Mouse (Mus musculus) G1E (cell line): ENCODE measurements around the gene Serinc2. TPM values are rescaled to one million over a fixed set of nuclear protein-coding genes. Genes with fewer than 3 reads are reported as not detected.
A peak's percentile ranks its signal among the peaks of the same experiment; 100 is the strongest.
"Not testable (repeated sequence)": the region's sequence is repeated elsewhere in the genome, so short reads cannot be mapped to it uniquely, and the experiment has no call there.

Experiments used
- ATAC-seq: 2 replicates; pipeline ENCODE4 v1.8.0; 2016; ENCODE audit warnings: mild to moderate bottlenecking; ENCODE audit not compliant: insufficient number of reproducible peaks, poor library complexity, low FRiP score, severe bottlenecking; ENCODE audit errors: extremely low read depth
- DNase-seq: peaks from one replicate; pipeline ENCODE4 v3.0.0; 2012; ENCODE audit warnings: low spot score
- H3K27me3 ChIP-seq: 2 replicates; pipeline ENCODE4 v1.6.1; 2012; ENCODE audit warnings: mild to moderate bottlenecking, low read length, inconsistent platforms; ENCODE audit not compliant: insufficient read depth
- H3K36me3 ChIP-seq: replicated peaks from 2 replicates; pipeline ENCODE3; 2012; ENCODE audit warnings: mild to moderate bottlenecking, inconsistent platforms
- H3K4me1 ChIP-seq: 2 replicates; pipeline ENCODE4 v1.6.1; 2012; ENCODE audit warnings: low read depth, low read length, inconsistent platforms, mixed read lengths; ENCODE audit not compliant: insufficient read depth
- H3K4me3 ChIP-seq: 2 replicates; pipeline ENCODE4 v1.5.1; 2012; ENCODE audit warnings: low read depth, mild to moderate bottlenecking, inconsistent platforms, low read length, moderate library complexity, mixed read lengths
- H3K9me3 ChIP-seq: replicated peaks from 2 replicates; pipeline ENCODE4 v1.6.1; 2012; ENCODE audit warnings: inconsistent platforms
- CTCF ChIP-seq: IDR thresholded peaks from 2 replicates; pipeline ENCODE4 v1.5.1; 2012; ENCODE audit warnings: low read depth, low read length, inconsistent platforms, mixed read lengths
- GATA1 ChIP-seq: IDR thresholded peaks from 2 replicates; pipeline ENCODE4 v1.6.1; 2012; ENCODE audit warnings: borderline replicate concordance, low read length, inconsistent platforms, mixed read lengths
- GATA2 ChIP-seq: IDR thresholded peaks from 2 replicates; pipeline ENCODE4 v1.6.1; 2012; ENCODE audit warnings: low read depth, low read length, inconsistent platforms, borderline replicate concordance
- POLR2AphosphoS5 ChIP-seq: IDR thresholded peaks from 2 replicates; pipeline ENCODE4 v1.6.1; 2012; ENCODE audit warnings: low read depth, low read length, inconsistent platforms; ENCODE audit not compliant: insufficient replicate concordance
- TAL1 ChIP-seq: conservative IDR thresholded peaks from 2 replicates; pipeline ENCODE4 v1.6.1; 2012; ENCODE audit warnings: low read depth, low read length, inconsistent platforms, mixed read lengths
- polyA plus RNA-seq: library from polyadenylated mRNA; stranded (reverse); fragments of >175 nt; gene quantifications from 2 replicates; pipeline ENCODE4 v1.2.3, GENCODE M21; 2012
- total RNA-seq, 2 experiments: library from RNA; stranded (forward) in 1 of 2; stranded (reverse) in 1 of 2; fragments of 200-1000 nt in 1 of 2; fragments of >200 nt in 1 of 2; fragmentation: Nextera tagmentation in 1 of 2; gene quantifications; 2 replicates each; pipeline ENCODE4 v1.2.3; 2014 to 2017

Serinc2 gene
- total and polyA plus RNA-seq, 3 experiments, result not detected

DNA sequence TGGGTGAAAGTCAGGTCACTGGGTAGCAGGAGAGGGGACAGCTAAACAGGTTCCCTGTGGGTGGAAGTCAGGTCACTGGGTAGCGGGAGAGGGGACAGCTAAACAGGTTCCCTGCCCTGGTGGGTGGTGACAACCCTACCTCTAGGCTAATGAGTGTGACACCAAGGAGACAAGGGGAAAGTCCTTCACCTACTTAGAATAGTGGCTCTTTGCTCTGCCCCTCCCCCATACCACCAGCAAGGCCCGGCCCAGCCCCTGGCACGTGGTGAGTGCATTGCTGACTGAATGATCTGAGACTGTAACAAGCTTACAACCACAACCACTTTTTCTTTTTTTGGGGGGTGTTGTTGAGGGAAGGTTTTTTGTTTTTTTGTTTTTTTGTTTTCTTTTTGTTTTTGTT lies 27.2 kb downstream of the Serinc2 start:
- Histone ChIP-seq H3K27me3 (peaks cover 16% of the 10 kb centered on the region), H3K4me1 (peaks cover 23% of the 10 kb centered on the region), H3K36me3 (no peaks in the 10 kb centered on the region), H3K9me3 (no peaks in the 10 kb centered on the region), H3K4me3 (no peak overlapping the region; the same call in 1 of the 2 replicates)
- no peak for ATAC-seq
- TF ChIP-seq GATA2 (no peak), POLR2AphosphoS5 (no peak), GATA1 (no peak), TAL1 (no peak), CTCF (no peak)
- DNase-seq, result peak; percentile 18

DNA sequence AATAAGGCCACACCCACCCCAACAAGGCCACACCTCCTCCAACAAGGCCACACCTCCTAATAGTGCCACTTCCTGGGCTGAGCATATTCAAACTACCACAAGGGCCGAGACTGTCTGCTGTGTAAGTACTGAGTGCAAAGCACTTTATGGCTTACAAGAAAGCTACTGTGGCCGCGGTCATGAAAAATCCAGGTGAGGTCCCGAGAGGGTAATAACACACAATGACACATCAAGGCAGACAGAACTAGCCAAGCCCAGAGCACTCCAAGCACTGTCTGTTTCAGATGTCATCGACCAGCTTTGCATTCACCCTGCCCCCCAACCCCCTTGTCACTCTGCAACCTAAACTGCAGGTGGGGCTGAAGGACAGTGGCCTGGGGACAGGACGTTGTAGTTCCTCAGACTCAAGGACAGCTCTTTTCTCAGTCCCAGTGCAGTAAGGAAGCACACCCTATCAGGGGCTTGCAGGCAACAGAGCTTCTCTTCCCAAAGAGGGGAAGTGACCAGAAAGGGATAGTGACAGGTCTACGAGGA lies 27.8 kb downstream of the Serinc2 start:
- no peak for ATAC-seq
- DNase-seq, result no peak
- no peaks in the 10 kb centered on the region for H3K9me3 ChIP-seq
- no peak for TF ChIP-seq POLR2AphosphoS5
- TF ChIP-seq CTCF, result no peak
- no peak for TF ChIP-seq TAL1
- TF ChIP-seq GATA2, result no peak
- no peak for TF ChIP-seq GATA1
- no peaks in the 10 kb centered on the region for H3K36me3 ChIP-seq
- peaks cover 20% of the 10 kb centered on the region for H3K27me3 ChIP-seq
- H3K4me1 ChIP-seq, result peaks cover 23% of the 10 kb centered on the region
- H3K4me3 ChIP-seq, result no peak overlapping the region; the same call in 1 of the 2 replicates

DNA sequence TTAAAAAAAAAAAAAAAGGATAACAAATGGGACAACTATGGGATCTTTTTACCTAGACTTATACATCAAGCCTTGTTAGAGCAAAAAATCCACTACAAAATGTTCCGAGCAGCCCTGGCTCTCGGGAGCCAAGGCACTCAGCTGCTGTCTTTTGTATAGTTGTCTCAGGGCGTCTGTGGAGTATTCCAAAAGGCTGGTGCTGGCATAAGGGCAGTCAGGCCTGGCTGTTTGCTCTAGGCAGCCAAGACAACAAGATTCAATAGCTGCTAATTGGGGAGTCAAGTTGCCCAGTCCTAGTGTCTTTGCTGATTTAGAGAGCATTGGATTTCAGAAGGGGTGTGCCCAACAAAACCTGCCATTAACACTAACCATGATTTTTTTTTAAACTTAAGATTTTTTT lies 30.4 kb downstream of the Serinc2 start:
- peaks cover 15% of the 10 kb centered on the region for H3K27me3 ChIP-seq
- TF ChIP-seq CTCF (no peak), GATA2 (no peak), TAL1 (no peak), POLR2AphosphoS5 (no peak), GATA1 (no peak)
- H3K9me3 ChIP-seq, result no peaks in the 10 kb centered on the region
- ATAC-seq, result no peak
- no peak overlapping the region for H3K4me3 ChIP-seq
- H3K36me3 ChIP-seq, result no peaks in the 10 kb centered on the region
- H3K4me1 ChIP-seq, result peaks cover 23% of the 10 kb centered on the region
- no peak for DNase-seq

DNA sequence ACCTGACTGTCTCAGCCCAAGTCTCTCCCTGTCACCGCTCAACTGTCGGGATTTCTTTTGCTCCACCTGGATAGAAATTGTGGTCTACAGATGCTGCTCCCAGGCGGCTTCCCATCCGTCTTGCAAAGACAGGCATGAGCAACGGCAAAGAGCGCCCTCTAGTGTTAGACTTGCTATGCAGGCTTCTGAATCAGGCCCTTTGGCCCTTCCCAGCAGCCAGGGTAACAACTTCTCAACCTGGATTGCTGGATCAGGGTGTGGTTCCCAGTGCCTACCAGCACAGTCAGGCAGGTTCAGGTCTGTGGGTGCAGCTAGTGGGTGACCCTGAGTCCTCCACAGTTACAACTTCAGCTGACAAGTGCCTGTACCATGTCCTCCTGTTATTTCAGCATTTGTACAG lies 32.9 kb downstream of the Serinc2 start:
- H3K4me3 ChIP-seq, result no peak overlapping the region
- DNase-seq, result peak; percentile 42
- ATAC-seq, result no peak
- H3K36me3 ChIP-seq, result no peaks in the 10 kb centered on the region
- H3K4me1 ChIP-seq, result peaks cover 2% of the 10 kb centered on the region
- no peaks in the 10 kb centered on the region for H3K9me3 ChIP-seq
- H3K27me3 ChIP-seq, result peaks cover 14% of the 10 kb centered on the region
- TF ChIP-seq TAL1, result no peak
- TF ChIP-seq GATA1, result no peak
- TF ChIP-seq POLR2AphosphoS5, result no peak
- peak; percentile 90 for TF ChIP-seq CTCF
- TF ChIP-seq GATA2, result no peak

DNA sequence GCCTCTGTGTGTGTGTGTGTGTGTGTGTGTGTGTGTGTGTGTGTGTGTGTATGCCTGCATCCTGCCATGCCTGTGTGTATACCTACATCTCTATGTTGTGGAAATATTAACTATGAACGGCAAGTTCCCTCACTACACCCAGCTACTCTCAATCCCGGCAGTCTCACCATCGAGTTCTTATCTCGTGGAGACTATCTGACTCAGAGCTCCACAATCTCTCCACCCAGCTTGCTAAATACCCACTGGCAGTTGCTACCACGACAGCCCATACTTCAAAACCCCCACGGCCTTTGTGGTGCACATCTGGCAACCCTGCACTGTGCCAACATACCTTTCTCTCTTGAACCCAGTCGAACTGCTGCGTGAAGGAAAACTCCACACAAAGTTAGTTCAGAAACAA lies 34.3 kb downstream of the Serinc2 start:
- ATAC-seq (no peak), DNase-seq (no peak)
- H3K9me3 ChIP-seq, result no peaks in the 10 kb centered on the region
- TF ChIP-seq GATA2 (no peak), GATA1 (no peak), TAL1 (no peak), POLR2AphosphoS5 (no peak), CTCF (no peak)
- no peaks in the 10 kb centered on the region for H3K36me3 ChIP-seq
- H3K4me3 ChIP-seq, result no peak overlapping the region
- no peaks in the 10 kb centered on the region; the same call in 1 of the 2 replicates for H3K4me1 ChIP-seq
- peaks cover 10% of the 10 kb centered on the region for H3K27me3 ChIP-seq

DNA sequence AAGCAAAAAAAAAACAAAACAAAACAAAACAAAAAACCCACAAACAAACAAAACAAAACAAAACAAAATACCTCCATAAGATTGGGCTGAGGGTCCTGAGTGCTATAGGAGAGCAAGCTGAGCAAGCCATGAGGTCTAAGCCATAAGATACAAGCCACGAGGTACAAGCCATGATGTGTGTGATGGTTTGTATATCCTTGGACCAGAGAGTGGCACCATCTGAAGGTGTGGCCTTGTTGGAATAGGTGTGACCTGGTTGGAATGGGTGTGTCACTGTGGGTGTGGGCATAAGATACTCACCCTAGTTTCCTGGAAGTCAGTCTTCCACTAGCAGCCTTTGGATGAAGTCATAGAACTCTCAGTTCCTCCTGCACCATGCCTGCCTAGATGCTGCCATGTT lies 35.4 kb downstream of the Serinc2 start:
- not testable (repeated sequence) for H3K36me3 ChIP-seq, H3K4me3 ChIP-seq, ATAC-seq, DNase-seq, H3K4me1 ChIP-seq, H3K9me3 ChIP-seq, H3K27me3 ChIP-seq

DNA sequence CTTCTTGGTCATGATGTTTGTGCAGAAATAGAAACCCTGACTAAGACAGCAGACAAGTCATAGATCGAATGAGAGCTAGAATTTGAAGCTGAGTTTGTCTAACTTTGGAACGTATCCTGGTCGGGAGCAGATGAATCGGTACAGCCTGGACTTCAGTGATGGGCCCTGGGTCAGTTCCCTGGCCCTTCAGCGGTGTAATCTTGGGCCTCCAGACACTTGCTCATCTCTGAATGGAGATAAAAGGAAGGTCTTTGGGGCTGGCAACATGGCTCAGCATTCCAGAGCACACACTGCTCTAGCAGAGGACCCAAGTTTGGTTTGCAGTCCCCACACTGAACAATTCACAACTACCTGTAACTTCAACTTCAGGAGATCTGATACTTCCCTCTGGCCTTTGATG lies 36.0 kb downstream of the Serinc2 start:
- ATAC-seq, result no peak
- H3K27me3 ChIP-seq, result peaks cover 10% of the 10 kb centered on the region
- TF ChIP-seq GATA2 (no peak), TAL1 (no peak), GATA1 (no peak), CTCF (no peak), POLR2AphosphoS5 (no peak)
- H3K4me3 ChIP-seq, result no peak overlapping the region
- H3K4me1 ChIP-seq, result no peaks in the 10 kb centered on the region; the same call in 1 of the 2 replicates
- DNase-seq, result no peak
- no peaks in the 10 kb centered on the region for H3K9me3 ChIP-seq
- H3K36me3 ChIP-seq, result no peaks in the 10 kb centered on the region
